Mouse (Mus musculus): ENCODE results near the gene Bsx.

Gene Bsx

DNA sequence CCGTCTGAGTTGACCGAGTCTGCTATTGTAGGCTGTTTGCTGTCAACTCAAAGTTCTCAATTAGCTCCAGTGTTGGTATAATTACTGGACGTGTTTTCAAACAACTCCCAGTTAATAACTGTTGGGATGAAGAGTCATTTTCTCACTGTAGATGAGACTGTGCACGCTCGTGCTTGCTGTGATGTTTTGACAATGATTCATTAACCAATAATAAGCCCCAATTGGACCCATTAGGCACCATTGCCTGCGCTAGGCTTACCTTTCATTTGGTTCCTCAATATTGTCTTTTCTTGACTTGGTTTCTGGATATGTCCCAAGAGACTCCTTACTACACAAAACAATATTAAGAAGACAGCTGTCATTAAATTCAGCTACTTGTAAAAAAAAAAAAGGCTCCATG is 18.5 kb downstream of the Bsx start:
- DNase-seq (ENCODE audit: low read depth, low spot score) = no peak

DNA sequence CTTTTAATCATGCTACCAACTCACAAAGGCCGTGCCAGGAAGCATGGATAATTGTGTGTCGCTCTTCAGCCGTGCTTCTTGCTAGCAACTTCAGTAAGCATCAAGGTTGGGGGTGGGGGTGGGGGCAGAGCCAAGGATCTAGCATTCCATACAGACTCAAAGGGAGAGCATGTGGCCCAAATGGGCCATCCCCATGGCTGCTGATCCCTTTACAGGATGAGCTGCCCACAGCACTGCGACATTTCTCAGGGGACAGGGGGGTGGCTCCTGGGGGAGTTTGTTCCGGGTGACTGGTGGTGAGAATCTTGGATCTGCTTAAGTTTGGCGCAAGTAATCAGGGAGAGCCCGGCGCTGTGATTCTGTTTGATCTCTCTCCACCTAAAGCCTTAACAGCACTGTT is 33.5 kb downstream of the Bsx start:
- DNase-seq (ENCODE audit: low read depth, low spot score) = no peak

DNA sequence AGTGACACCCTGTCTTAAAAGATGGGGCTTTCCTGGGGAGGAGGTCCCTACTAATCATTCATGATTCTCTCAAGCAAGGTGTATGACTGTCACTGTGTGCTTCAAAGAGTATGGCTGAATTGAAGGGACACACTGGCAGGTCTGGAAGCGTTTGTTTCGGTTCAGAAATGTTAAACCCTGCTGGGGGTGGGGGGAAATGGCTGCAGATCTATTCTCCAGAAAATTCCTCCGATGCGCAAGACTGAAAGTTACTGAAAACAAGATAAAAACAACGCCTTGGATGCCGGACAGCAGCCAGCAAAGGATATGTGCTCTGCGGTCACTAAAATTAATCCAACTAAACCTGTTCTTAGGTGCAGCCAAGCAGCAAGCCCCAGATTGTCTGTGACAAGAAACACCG is 34.5 kb downstream of the Bsx start:
- no peak for DNase-seq (ENCODE audit: low read depth, low spot score)

DNA sequence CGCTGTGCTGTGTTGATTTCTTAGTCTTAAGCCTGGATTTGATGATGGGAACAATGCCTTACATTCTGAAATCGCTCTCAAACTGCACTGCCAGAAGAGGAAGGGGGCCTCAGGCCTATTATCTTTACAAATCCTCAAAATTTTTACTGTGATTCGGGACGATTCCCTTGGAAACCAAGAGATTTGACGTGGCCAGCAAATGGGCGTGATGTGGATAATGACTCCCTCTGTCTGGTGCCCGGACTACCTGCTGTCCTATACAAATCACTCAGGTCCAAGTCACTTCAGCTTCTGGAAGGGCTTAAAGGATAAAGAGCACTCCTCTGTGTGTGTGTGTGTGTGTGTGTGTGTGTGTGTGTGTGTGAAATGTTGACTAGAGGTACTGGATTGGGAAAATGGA is 35.0 kb downstream of the Bsx start:
- no peak for DNase-seq (ENCODE audit: low read depth, low spot score)

DNA sequence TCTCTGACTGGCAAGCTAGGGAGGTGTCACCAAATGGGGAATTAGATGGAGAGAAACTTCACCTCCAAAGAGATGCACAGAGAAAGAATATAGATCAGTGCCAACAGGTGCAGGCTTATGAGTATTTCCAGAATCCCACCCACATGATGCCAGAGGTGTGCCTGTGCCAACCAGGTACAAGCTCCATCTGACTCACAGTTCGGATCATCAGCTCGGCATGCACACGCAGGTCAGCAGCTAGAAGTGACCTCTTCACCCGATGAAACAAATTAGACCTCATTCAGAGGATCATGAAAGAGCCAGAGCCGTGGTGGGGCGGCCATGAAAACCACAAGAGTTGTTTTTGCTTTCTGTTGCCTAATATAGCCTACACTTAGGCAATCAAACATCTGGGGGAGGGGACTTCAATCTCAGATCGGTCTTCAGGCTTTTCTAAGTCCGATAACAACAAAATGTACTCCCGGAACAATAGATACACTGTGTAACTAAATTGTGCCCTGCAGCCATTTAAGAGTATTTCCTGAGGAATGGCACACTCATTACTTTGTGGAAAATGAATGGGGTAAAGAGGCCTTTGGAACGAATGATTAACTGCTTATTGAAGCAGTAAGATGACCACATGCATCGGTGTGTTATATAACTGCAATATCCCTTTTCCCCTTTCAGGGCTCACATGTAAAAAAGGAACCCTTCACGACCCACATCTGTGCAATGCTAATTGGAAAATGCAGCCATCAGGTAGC is 44.1 kb downstream of the Bsx start:
- DNase-seq (ENCODE audit: low read depth, low spot score) = no peak

DNA sequence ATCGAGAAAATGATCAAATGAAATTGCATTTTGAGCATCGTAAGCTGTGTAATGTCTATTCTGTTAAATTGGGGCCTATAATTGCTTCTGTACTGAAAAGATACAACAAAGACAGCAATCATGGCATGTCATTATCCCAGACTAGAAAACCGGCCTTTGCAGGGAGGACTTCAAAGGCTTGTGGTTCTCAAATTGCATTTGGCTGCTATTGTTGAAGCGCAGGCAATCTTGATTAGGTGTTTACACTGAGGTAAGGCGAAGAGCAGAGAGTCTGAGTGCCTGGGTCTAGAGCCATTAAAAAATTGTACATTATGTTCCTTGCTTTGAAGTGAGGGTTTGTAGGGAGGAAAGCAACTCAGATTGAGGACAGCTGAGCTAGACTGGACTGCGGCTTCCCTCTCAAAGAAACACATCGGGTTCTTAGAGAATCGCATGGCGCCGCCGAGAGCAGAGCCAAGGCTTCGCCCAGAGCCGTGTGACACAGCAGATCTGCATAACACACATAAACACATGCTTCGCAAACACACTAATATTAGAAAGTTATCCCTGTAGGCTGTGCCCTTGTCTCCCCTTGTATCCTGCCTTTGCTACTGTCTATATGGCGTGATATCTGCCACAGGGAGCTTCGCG is 53.5 kb downstream of the Bsx start:
- no peak for DNase-seq (ENCODE audit: low read depth, low spot score)
